Mouse (Mus musculus) kidney, postnatal 10 days (tissue): ENCODE data around the gene Ssbp3.
A peak's percentile ranks its signal among the peaks of the same experiment; 100 is the strongest.

ENCODE experiments used
- DNase-seq: peaks from one replicate; pipeline ENCODE4 v3.0.0; 2021; ENCODE audit warnings: mixed read lengths

The Ssbp3 gene

DNA sequence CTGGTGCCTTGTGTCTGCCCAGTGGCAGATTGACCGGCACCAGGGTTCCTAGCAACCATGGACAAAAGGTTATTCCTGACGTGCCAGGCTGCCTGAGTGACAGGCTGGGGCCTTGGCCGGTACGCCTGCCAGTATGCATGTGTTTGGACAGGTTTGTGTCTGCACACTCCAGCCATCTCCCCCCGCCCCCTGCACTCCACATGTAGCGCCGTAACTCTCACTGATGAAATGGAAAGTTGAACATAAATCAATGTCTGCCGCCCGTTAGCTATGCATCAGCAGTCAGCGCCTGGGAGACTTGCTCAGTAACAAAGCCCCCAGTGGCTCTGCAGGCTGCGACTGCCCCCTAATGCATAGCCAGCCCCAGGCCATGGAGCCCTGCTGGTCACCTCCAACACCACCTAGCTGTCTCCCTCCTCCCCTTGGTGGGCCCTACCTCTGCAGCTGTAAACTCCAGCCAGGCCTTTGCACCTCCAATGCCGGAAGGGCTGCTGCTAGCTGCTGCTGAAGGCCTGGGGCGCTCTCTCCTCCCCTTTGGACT, 105.5 kb downstream of the Ssbp3 start:
- DNase-seq, result peak; percentile 70

GRCm38 (mm10) chr4:107017257-107017656, 106.8 kb downstream of the Ssbp3 start:
- no peak for DNase-seq

DNA sequence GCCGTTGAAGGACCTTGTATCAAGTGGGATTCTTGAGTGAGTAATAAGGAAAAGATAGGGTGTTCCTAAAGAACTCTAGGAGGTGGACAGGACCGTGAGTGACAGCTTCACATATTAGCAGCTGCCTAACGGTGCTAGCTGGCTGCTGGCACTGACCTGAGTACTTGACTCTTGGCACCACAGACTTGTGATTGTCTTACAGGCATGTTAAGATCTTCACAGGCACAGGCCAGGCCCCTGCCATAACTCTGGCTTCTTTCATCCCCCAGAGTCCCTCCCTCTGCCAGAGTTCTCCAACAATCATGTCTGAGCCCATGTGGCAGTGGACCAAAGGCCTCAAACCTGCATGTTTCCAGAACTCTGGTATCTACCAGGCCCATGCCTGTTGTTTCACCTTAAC, 108.0 kb downstream of the Ssbp3 start:
- DNase-seq, result no peak

DNA sequence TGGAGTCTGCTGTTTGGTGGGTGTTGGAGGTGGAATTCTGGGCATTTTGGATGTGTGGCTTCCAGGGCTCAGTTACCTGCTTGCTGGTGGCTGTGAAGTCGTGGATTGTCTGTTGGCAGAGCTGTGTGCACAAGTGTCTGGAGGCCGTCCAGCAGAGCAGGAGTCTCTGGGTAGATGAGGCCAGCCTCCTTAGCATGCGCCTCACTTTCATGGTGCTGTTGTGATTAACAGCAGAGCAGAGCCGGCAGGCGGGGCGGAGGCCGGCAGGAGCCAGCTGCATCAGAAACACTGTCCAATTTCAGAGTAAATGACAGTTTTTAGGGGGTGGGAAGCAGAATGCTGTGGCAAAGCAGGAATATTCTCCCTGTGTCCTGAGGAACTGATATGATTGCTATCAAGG, 108.5 kb downstream of the Ssbp3 start:
- DNase-seq, result peak; percentile 45

GRCm38 (mm10) chr4:107020287-107021000, 109.9 kb downstream of the Ssbp3 start:
- no peak for DNase-seq

DNA sequence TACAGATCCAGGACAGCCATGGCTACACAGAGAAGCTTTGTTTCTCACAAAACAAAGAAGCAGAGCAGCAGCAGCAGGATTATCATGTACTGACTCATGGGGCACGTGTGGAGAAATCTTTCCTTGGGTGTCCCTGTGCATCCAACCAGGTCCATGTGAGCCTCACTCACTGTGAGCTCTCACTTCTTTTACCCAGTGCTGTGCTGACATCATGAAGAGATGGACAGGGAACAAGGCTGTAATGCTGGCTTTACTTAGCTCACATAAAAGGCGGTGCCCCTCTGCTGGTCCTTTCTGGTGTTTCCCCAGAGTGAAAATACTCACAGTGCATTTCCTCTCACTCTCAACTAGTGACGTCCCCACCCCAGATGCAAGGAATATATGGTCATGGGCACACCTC, 111.0 kb downstream of the Ssbp3 start:
- DNase-seq, result no peak

- DNase-seq, result no peak
These were observed 114.4 kb downstream of the Ssbp3 start for GRCm38 (mm10) chr4:107024899-107025298.

- no peak for DNase-seq
These were observed 114.9 kb downstream of the Ssbp3 start for GRCm38 (mm10) chr4:107025369-107025768.

- no peak for DNase-seq
These were observed 116.0 kb downstream of the Ssbp3 start for GRCm38 (mm10) chr4:107026451-107026850.

- DNase-seq, result no peak
These were observed 125.2 kb downstream of the Ssbp3 start for GRCm38 (mm10) chr4:107035689-107036088.

DNA sequence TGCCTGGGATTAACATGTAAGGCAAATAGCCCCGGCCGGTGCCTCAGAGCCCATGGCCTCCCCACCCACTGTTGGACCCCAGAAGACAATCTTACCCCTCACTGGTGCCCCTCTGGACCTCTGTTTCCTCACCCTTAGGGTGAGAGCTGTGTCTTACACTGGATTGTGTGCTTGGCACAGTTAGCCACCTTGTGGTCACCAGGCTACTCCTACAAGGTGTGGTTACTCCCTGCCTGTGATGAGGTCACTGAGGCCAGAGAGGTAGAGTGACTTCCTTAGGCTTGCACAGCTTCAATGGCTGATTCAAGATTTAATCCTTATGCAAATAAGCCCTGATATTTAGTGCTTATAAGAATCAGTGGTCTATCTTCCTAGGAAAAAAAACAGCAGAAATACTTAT, 126.5 kb downstream of the Ssbp3 start:
- no peak for DNase-seq

GRCm38 (mm10) chr4:107038303-107038702, 127.8 kb downstream of the Ssbp3 start:
- no peak for DNase-seq

GRCm38 (mm10) chr4:107039270-107039669, 128.8 kb downstream of the Ssbp3 start:
- no peak for DNase-seq

- DNase-seq, result no peak
These were observed 131.8 kb downstream of the Ssbp3 start for GRCm38 (mm10) chr4:107042304-107042703.

DNA sequence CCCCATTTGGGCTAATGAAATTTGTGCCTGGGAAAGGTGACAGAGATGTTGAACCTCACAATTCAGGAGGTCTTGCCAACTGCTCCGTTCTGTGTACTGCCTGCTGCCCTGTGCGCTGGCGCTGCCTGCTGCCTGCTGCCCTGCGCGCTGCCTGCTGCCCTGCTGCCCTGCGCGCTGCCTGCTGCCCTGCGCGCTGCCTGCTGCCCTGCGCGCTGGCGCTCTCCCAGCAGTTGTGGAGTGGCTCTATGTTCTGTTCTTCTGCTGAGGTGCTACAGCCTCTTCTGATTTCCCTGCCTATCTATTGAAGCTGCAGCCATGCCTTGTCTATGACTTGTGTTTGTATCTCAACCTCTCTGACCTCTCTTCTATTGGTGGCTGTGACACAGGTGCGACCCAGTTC, 134.7 kb downstream of the Ssbp3 start:
- DNase-seq, result no peak

DNA sequence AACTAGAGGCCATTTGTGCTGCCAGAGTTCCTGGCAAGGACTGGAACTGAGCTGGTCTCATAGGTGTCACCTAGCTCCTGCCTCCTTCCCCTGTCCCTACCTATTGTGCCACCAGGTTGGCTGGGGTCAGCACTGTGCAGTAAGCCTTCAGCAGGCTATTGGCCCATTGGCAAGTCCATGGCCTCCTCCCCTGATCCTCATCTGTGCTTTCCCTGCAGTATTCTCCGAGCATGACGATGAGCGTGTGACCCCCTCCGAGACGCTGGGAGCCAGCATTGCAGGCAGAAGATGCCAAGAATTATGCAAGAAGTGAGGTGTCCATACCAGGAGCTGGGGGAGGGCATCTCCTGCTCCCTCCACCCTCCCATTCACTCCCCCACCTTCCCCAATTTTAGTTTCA, 137.3 kb downstream of the Ssbp3 start:
- no peak for DNase-seq

- no peak for DNase-seq
These were observed 138.2 kb downstream of the Ssbp3 start for GRCm38 (mm10) chr4:107048568-107049162.

DNA sequence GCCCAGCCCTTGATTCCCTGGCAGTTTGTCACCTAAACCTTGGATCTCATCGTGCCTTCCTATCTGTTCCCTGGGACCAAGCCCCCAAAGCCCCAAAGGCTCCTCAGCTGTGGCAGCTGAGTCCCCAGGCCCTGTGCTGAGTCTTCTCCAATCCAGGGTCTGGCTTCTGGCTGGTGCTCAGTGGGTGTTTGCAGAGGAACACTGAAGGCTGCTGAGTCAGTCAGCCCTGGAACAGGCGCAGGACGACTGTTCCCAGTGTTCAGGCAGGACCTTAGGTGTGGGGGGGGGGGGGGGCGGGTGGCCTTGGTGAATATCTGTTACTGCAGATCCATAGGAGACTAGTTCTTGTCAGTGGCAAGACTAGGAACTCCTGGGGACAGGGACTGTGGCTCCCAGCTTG, 141.4 kb downstream of the Ssbp3 start:
- DNase-seq, result no peak

- DNase-seq, result no peak
These were observed 142.6 kb downstream of the Ssbp3 start for GRCm38 (mm10) chr4:107052962-107053553.

- no peak for DNase-seq
These were observed 145.6 kb downstream of the Ssbp3 start for GRCm38 (mm10) chr4:107056088-107056487.

DNA sequence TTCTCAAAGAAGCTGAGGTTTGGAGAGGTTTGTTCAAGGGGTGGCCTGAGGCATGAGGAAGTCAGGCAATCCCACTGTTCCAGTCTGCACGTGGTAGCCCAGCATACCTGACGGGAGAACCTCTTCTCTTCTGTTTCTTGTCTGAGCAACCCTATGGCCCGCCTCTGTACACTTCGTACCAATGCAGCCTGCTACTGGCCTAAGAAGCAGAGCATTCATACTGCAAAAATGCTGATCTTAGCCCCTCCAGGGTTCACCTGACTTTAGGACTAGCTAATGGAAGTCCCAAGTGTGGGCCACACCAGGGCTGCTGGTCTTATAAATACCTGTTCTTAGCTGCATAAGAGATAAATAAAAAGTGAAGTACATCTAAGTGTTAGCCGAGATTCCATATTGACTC, 147.8 kb downstream of the Ssbp3 start:
- DNase-seq, result no peak

DNA sequence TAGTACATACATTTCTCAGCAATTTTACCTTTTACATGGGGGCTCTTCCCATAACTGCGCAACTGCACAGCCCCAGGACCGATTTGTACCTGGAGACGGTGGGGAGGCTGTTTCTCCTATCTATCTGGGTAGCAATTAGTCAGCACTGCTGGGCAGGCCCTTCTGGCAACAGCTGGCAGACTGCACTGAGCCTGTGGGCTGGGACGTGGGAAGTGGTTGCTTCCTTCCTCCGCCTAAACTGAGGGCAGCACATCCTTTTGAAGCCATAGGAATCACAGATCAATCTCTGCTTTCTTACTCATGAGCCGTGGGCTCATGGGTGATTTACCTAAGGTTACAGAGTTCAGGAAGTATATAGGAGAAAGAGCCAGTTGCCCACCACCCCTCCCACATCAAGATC, 148.3 kb downstream of the Ssbp3 start:
- DNase-seq, result no peak

DNA sequence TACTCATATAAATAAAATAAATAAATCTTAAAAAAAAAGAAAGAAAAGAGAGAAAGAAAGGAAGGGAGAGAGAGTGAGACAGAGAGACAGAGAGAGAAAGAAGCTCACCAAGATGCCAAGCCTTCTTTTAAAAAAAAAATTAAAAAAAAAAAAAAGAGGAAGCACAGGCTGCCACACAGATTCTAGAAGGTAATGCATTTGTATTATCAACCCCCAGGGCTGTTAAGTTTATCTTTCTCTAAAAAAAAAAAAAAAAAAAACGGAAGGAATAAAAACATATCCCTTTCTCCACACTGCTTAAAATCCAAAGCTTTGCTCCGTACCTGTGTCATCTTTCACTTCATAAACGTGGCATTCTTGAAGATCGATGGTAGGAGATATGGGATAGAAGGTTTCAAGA, 151.1 kb downstream of the Ssbp3 start:
- no peak for DNase-seq

- DNase-seq, result no peak
These were observed 152.7 kb downstream of the Ssbp3 start for GRCm38 (mm10) chr4:107063214-107063613.
